Mouse (Mus musculus) urinary bladder, adult 18-20 months (tissue): ENCODE data around the gene Ifitm3.

Source experiments
- DNase-seq, 2 experiments: peaks; one replicate each; pipeline ENCODE4 v3.0.0; 2022; ENCODE audit warnings: low spot score in 2 of 2, mixed read lengths in 2 of 2

Gene Ifitm3

DNA sequence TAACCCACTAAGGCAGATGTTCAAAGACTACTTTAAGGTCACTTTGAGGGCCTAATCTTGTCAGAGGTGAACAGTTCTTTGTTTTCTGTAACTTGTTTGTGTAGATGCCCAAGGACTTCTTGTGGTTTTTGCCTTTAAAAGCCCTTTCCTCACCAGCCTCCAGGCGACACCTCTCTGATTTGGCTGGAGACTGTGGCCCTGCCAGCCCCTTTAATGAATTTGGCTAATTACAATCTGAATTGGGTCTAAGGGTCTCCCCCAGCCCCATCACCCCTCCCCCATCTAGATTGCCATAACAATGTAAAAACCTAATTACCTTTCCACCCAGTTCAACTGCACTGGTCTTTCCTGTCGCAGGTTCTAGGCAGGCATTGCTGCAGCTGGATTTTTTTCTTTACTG is 47.8 kb downstream of the Ifitm3 start:
- no peak for DNase-seq

DNA sequence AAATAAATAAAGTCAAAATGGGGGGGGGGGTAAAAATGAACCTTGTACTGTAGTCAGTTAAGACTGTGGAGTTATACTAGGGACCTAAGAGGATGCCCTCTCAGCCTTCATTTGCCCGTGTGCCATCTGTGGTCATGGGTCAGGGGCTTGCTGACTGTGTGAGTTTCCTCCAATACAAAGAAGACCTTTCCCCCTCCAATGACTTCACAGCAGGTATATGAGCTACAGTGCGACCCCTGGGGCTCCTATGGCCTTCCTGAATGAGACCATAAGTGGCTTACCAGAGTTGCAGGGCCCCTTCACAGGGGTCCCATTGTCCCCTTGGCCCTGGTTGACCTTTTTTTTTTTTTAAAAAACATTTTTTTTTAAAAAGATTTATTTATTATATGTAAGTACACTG is 49.2 kb downstream of the Ifitm3 start:
- no peak for DNase-seq

DNA sequence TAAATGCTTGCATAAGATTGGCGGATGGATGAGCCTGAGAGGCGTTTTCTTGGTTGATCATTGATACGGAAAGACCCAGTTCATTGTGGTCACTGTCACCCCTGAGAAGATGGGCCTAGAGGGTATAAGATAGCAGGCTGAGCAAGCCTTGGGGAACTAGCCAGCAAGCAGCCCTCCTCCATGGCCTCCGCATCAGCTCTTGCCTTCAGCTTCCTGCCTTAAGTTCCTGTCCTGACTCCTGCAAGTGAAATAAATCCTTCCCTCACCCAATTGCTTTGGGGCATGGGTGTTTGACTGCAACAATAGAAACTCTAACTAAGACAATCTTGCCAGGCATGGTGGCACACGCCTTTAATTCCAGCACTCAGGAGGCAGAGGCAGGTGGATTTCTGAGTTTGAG is 50.5 kb downstream of the Ifitm3 start:
- DNase-seq: no peak
